Mouse (Mus musculus) thymus, adult 2 months (tissue): Measurements from ENCODE around the gene Pom121l2. TPM values are rescaled to one million over a fixed set of nuclear protein-coding genes. Genes with fewer than 3 reads are reported as not detected.
A peak's percentile ranks its signal among the peaks of the same experiment; 100 is the strongest.

ENCODE experiments used
- DNase-seq: peaks from one replicate; pipeline ENCODE4 v3.0.0; 2021
- H3K27ac ChIP-seq: fragments of 200-500 bp; 2 replicates; pipeline ENCODE4 v1.5.1; 2012; ENCODE audit warnings: low read length, control low read depth; ENCODE audit not compliant: control insufficient read depth, insufficient read depth
- H3K27me3 ChIP-seq: fragments of 200-500 bp; 2 replicates; pipeline ENCODE4 v1.6.1; 2012; ENCODE audit warnings: mild to moderate bottlenecking, low read length, moderate library complexity, mixed read lengths; ENCODE audit not compliant: control insufficient read depth, insufficient read depth
- H3K36me3 ChIP-seq: fragments of 200-500 bp; 2 replicates; pipeline ENCODE4 v1.6.1; 2012; ENCODE audit warnings: mild to moderate bottlenecking, low read length, moderate library complexity; ENCODE audit not compliant: control insufficient read depth, insufficient read depth
- H3K4me1 ChIP-seq: fragments of 200-500 bp; replicated peaks from 2 replicates; pipeline ENCODE4 v1.6.1; 2012; ENCODE audit warnings: low read length; ENCODE audit not compliant: control insufficient read depth, insufficient read depth
- H3K4me3 ChIP-seq: fragments of 200-500 bp; 2 replicates; pipeline ENCODE4 v1.5.1; 2012; ENCODE audit warnings: mild to moderate bottlenecking, low read length, control low read depth, moderate library complexity; ENCODE audit not compliant: control insufficient read depth, insufficient read depth
- CTCF ChIP-seq: fragments of 200-500 bp; IDR thresholded peaks from 2 replicates; pipeline ENCODE4 v1.5.1; 2012; ENCODE audit warnings: mild to moderate bottlenecking, control low read depth, low read length, moderate library complexity, borderline replicate concordance; ENCODE audit not compliant: control insufficient read depth, poor library complexity, insufficient read depth; ENCODE audit errors: extremely low read depth
- POLR2A ChIP-seq: fragments of 200-500 bp; IDR thresholded peaks from 2 replicates; pipeline ENCODE4 v1.6.1; 2012; ENCODE audit warnings: mild to moderate bottlenecking, low read length, control low read depth, moderate library complexity; ENCODE audit not compliant: control insufficient read depth, poor library complexity, insufficient read depth; ENCODE audit errors: extremely low read depth
- WGBS: fragments of 180-500 bp; shearing (Covaris S2); methylation state at CpG from one replicate; pipeline ENCODE4 v1.1.7; 2018; 5-methylcytosine and 5-hydroxymethylcytosine counted together
- polyA plus RNA-seq: library from polyadenylated mRNA; depleted of rRNA; stranded (reverse); fragments of >200 nt; gene quantifications from 2 replicates; pipeline ENCODE4 v1.2.3, GENCODE M21; 2012

Gene Pom121l2
- polyA plus RNA-seq, 1 experiment, result 0.08 TPM

GRCm38 (mm10) chr13:21993957-21994738 lies 13.2 kb downstream of the Pom121l2 start:
- Histone ChIP-seq H3K36me3 (no peaks in the 10 kb centered on the region), H3K27me3 (peaks cover 15% of the 10 kb centered on the region), H3K4me3 (no peak overlapping the region), H3K4me1 (peaks cover 6% of the 10 kb centered on the region; the same call in 1 of the 2 replicates), H3K27ac (no peak overlapping the region)
- TF ChIP-seq CTCF, result no peak
- no peak for DNase-seq
- 11% methylated on average over 22 of the region's 22 CpGs for WGBS

DNA sequence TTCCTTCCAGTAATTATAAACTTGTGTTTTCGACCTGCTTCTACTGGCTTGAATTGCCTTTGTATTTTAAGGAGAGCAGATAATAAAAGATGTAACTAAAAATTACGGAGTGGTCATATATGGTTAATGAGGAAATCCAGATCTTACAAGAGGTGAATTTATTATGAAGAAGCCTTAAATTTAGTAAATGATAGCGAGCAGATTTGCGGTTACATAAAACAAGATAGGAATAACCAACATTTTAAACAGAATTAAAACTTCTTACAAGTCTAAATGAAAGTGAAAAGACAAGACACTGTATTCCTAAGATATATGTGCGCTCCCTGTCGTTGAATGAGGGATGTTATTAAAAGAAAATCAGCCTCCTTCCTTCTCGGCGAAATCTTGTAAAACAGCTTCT lies 13.9 kb downstream of the Pom121l2 start:
- 8% methylated on average over 8 of the region's 8 CpGs for WGBS
- peaks cover 6% of the 10 kb centered on the region; the same call in 1 of the 2 replicates for H3K4me1 ChIP-seq
- H3K4me3 ChIP-seq, result no peak overlapping the region
- no peaks in the 10 kb centered on the region for H3K36me3 ChIP-seq
- H3K27me3 ChIP-seq, result peaks cover 15% of the 10 kb centered on the region
- TF ChIP-seq POLR2A (no peak), CTCF (no peak)
- no peak for DNase-seq
- no peak overlapping the region for H3K27ac ChIP-seq

DNA sequence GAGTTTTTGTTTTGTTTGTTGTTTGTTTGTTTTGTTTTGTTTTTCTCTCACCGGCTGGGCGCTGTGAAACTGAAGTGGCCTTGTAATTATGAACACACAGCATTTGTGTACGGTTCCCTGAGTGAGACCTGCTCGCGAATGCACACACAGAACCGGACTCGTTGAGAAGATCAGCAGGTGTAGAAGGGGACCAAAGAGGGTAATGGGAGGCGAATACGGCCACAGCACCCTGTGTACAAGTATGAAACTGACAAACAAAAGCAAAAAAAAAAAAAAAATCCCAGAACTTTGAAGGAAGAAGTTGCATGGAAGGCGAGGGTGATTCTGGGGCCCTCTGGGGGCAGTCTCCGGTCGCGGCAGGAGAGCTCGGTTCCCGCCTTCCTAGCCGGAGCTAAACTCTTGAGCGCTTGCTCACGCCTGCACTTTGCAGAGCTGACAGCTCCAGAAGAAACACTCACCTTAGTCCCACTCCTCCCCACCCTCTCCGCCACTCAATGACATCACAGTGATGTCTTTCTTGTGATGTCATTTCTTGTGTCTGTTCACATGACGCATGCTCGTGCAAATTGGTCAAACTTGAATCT lies 14.4 kb downstream of the Pom121l2 start:
- H3K27ac ChIP-seq, result no peak overlapping the region
- no peak for TF ChIP-seq POLR2A
- no peak for TF ChIP-seq CTCF
- H3K4me3 ChIP-seq, result 0 out of 2 replicates have a peak overlapping the region, but pooled peaks have one; percentile 0
- no peaks in the 10 kb centered on the region for H3K36me3 ChIP-seq
- H3K27me3 ChIP-seq, result peaks cover 15% of the 10 kb centered on the region
- WGBS, result 1% methylated on average over 21 of the region's 21 CpGs
- peaks cover 6% of the 10 kb centered on the region; the same call in 1 of the 2 replicates for H3K4me1 ChIP-seq
- no peak for DNase-seq

DNA sequence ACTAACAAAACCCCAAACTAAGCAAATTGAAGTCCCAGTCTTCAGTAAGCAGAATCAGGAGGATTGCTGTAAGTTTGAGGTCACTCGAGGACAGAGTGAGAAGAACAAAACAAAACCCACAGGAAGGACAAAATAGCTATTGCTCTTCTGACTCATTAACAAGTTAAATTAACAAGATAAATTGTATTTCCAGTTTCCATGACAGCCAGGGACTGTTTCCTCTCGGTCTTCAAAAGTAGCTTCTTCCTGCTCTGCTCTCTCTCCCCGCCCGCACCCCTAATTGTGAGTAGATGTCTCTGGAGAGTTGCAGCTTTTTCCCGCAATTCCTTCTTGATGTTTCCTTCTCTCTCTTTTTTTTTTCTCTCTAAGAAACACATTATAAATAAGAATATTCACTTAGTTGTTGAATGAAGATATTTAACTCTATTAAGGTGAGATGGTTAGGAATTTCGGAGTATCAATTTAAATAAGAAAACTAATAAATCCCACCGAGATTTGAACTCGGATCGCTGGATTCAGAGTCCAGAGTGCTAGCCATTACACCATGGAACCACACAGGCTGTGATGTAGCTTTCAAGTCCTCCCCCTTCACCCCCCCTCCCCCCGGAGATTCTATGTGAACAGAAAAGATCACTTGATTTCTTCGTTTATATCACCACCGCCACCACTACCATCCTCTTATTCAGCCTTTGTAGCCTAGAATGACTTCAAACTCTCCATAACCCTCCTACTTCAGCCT lies 15.3 kb downstream of the Pom121l2 start:
- Histone ChIP-seq H3K4me1 (peaks cover 9% of the 10 kb centered on the region; the same call in 1 of the 2 replicates), H3K4me3 (no peak overlapping the region), H3K27ac (no peak overlapping the region), H3K36me3 (no peaks in the 10 kb centered on the region), H3K27me3 (peaks cover 15% of the 10 kb centered on the region)
- no peak for DNase-seq
- TF ChIP-seq CTCF, result no peak
- no peak for TF ChIP-seq POLR2A
- WGBS, result 6% methylated on average over 12 of the region's 12 CpGs

DNA sequence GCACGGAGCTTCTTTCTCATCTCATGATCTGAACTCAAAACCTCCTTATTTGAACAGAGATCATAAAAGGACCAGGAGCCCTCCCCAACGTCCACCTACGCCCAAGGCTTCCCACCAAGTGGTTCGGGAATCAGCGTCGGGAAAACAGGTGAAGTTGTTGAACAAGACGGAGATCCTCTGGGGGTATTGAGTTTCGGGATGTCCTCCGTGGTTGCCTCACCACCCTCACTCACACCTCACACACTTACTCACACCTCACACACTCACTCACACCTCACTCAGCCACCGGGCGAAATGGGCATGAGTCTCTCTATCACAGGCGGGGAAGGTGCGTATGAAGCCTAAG lies 15.8 kb downstream of the Pom121l2 start:
- TF ChIP-seq POLR2A (no peak), CTCF (no peak)
- H3K27me3 ChIP-seq, result peaks cover 15% of the 10 kb centered on the region
- WGBS, result 22% methylated on average over 13 of the region's 13 CpGs
- H3K4me3 ChIP-seq, result no peak overlapping the region
- peaks cover 12% of the 10 kb centered on the region for H3K4me1 ChIP-seq
- no peak overlapping the region for H3K27ac ChIP-seq
- no peak for DNase-seq
- no peaks in the 10 kb centered on the region for H3K36me3 ChIP-seq

DNA sequence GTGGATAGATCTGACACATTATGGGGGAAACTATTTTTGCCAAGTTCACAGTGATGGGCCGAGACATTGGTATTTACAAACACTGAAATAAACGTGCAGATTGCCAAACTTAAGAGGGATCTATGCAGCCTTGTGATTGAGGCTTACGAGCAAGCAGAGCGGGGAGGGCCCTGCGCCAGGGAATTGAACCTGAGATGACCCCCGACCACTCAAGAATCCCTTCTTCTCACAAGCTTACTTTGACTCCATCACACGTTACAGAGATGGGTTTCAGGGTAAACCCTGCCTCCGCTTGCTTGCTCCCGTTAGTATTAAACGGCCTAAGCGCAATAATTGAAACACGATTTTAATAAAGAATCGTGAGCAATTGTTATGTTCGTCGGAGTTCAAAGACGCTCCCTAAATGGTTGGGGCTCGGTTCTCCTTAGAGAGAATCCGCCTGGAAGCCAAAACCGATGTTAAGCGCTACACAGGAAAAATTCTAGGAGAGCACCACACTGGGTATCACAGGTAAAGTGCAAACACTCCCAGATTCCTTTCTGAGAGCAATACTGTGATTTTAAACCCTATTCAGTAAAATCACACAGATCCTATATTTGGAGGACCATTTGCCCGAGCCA lies 16.3 kb downstream of the Pom121l2 start:
- no peak for TF ChIP-seq CTCF
- TF ChIP-seq POLR2A, result no peak
- Histone ChIP-seq H3K27me3 (peaks cover 15% of the 10 kb centered on the region), H3K27ac (no peak overlapping the region), H3K4me1 (peaks cover 14% of the 10 kb centered on the region), H3K4me3 (no peak overlapping the region), H3K36me3 (no peaks in the 10 kb centered on the region)
- no peak for DNase-seq
- 33% methylated on average over 21 of the region's 21 CpGs for WGBS
